In genomic region chr9:65574513-65575392, GRCm38 (mm10) we compare ENCODE assay signal across 13 mouse cellular contexts. TPM values are rescaled to one million over a fixed set of nuclear protein-coding genes. Genes with fewer than 3 reads are reported as not detected.
DNase-seq lines count a peak whose midpoint lies in the region; ATAC-seq and TF ChIP-seq lines count a peak whose summit lies in the region.
"Had no signal": no experiment of that assay in that cellular context is flagged by ENCODE, and none has a peak within 500 bp of the region (broad histone marks: within the 10 kb centered on the region; RNA-seq: fewer than 3 reads in every experiment).

No protein-coding gene starts in this region.

- H3K9me3 ChIP-seq in kidney, embryonic 15.5 days (replicated peaks), result no peaks in the 10 kb centered on the region
- no peaks in the 10 kb centered on the region for H3K9me3 ChIP-seq in MEL (replicated peaks; ENCODE audit: insufficient read depth, low read length)
- no peaks in the 10 kb centered on the region for H3K9me3 ChIP-seq in embryonic facial prominence, embryonic 14.5 days (ENCODE audit: control insufficient read depth, low read length)
- no peaks in the 10 kb centered on the region for H3K9me3 ChIP-seq in liver, postnatal 0 days (ENCODE audit: low read length)
- no peaks in the 10 kb centered on the region for H3K9me3 ChIP-seq in hindbrain, embryonic 16.5 days (ENCODE audit: control insufficient read depth, low read length)
- H3K9me3 ChIP-seq: midbrain, embryonic 13.5 days had no signal

- 80% methylated on average over 11 of the region's 11 CpGs for WGBS in kidney, embryonic 15.5 days
- 78% methylated on average over 11 of the region's 11 CpGs for WGBS in embryonic facial prominence, embryonic 14.5 days
- WGBS in liver, postnatal 0 days (ENCODE audit: insufficient replicate concordance), result 59% methylated on average over 11 of the region's 11 CpGs
- 86% methylated on average over 11 of the region's 11 CpGs for WGBS in hindbrain, embryonic 16.5 days

- no peak for TF ChIP-seq POLR2A in MEL (IDR thresholded peaks at IDR 0.05; ENCODE audit: control insufficient read depth in 1 of 2, insufficient read depth in 1 of 2, low read depth in 1 of 2, low read length in 2 of 2, poor library complexity in 1 of 2)

- H3K4me1 ChIP-seq in kidney, embryonic 15.5 days, result peaks cover 54% of the 10 kb centered on the region
- H3K4me1 ChIP-seq in MEL (ENCODE audit: control insufficient read depth in 1 of 2, insufficient read depth in 2 of 2, low read length in 2 of 2), result peaks cover 9 to 45% of the 10 kb centered on the region in 2 experiments
- H3K4me1 ChIP-seq in embryonic facial prominence, embryonic 14.5 days (ENCODE audit: control insufficient read depth, insufficient read depth, low read length), result peaks cover 25% of the 10 kb centered on the region
- peaks cover 38% of the 10 kb centered on the region for H3K4me1 ChIP-seq in liver, postnatal 0 days (ENCODE audit: insufficient read depth)
- peaks cover 22% of the 10 kb centered on the region for H3K4me1 ChIP-seq in hindbrain, embryonic 16.5 days (ENCODE audit: control insufficient read depth, insufficient read depth, low read depth, low read length)

- no peak for TF ChIP-seq CTCF in MEL (IDR thresholded peaks at IDR 0.05 in 2 of 3, conservative IDR thresholded peaks at IDR 0.05 in 1 of 3; ENCODE audit: control insufficient read depth in 1 of 3, insufficient read depth in 1 of 3, low read depth in 2 of 3, low read length in 3 of 3, poor library complexity in 1 of 3, severe bottlenecking in 1 of 3)
- no peak for TF ChIP-seq CTCF in liver, postnatal 0 days (IDR thresholded peaks at IDR 0.05; ENCODE audit: low read depth)

- TF ChIP-seq EP300 in MEL (IDR thresholded peaks at IDR 0.05; ENCODE audit: low read depth in 1 of 2, low read length in 2 of 2), result no peak
- peak; percentile 68; the same call in 1 of the 2 replicates for TF ChIP-seq EP300 in liver, postnatal 0 days (IDR thresholded peaks at IDR 0.05; ENCODE audit: low read depth)

- H3K9ac ChIP-seq in kidney, embryonic 15.5 days, result no peak overlapping the region
- H3K9ac ChIP-seq in MEL (ENCODE audit: control insufficient read depth, low read depth, low read length, poor library complexity, severe bottlenecking), result no peak overlapping the region
- H3K9ac ChIP-seq in embryonic facial prominence, embryonic 14.5 days (ENCODE audit: low read depth, low read length), result no peak overlapping the region
- H3K9ac ChIP-seq in liver, postnatal 0 days (replicated peaks), result peak overlapping the region; percentile 26
- no peak overlapping the region for H3K9ac ChIP-seq in hindbrain, embryonic 16.5 days (ENCODE audit: low read depth, low read length)
- H3K9ac ChIP-seq: midbrain, embryonic 13.5 days had no signal

- peaks cover 17% of the 10 kb centered on the region for H3K36me3 ChIP-seq in kidney, embryonic 15.5 days
- H3K36me3 ChIP-seq in MEL (ENCODE audit: control insufficient read depth in 1 of 2, insufficient read depth in 2 of 2, low read length in 2 of 2), result peaks cover 1 to 32% of the 10 kb centered on the region in 2 experiments; a peak in 3 of 4 replicates
- peaks cover 5% of the 10 kb centered on the region; the same call in 1 of the 2 replicates for H3K36me3 ChIP-seq in embryonic facial prominence, embryonic 14.5 days (ENCODE audit: control insufficient read depth, insufficient read depth, low read length)
- H3K36me3 ChIP-seq in liver, postnatal 0 days (replicated peaks; ENCODE audit: insufficient read depth, low read length), result peaks cover 41% of the 10 kb centered on the region
- H3K36me3 ChIP-seq in hindbrain, embryonic 16.5 days (ENCODE audit: control insufficient read depth, insufficient read depth, low read length), result no peaks in the 10 kb centered on the region
- H3K36me3 ChIP-seq: midbrain, embryonic 13.5 days had no signal

- H3K27ac ChIP-seq in kidney, embryonic 15.5 days, result peak overlapping the region; percentile 35; the same call in 1 of the 2 replicates
- H3K27ac ChIP-seq in MEL (ENCODE audit: control insufficient read depth, low read depth, low read length), result peak overlapping the region; percentile 44
- H3K27ac ChIP-seq in embryonic facial prominence, embryonic 14.5 days (replicated peaks; ENCODE audit: low read depth, low read length), result peak overlapping the region; percentile 28; the same call in 1 of the 2 replicates
- H3K27ac ChIP-seq in liver, postnatal 0 days (ENCODE audit: low read depth), result peak overlapping the region; percentile 79
- H3K27ac ChIP-seq in hindbrain, embryonic 16.5 days (ENCODE audit: low read depth, low read length), result no peak overlapping the region
- H3K27ac ChIP-seq: midbrain, embryonic 13.5 days had no signal

- H3K79me2 ChIP-seq in MEL (ENCODE audit: control insufficient read depth, insufficient read depth, low read length, poor library complexity), result peaks cover 14% of the 10 kb centered on the region

- no peak overlapping the region for H3K4me3 ChIP-seq in kidney, embryonic 15.5 days (replicated peaks)
- no peak overlapping the region for H3K4me3 ChIP-seq in MEL (ENCODE audit: control insufficient read depth in 1 of 2, insufficient read depth in 1 of 2, low read depth in 2 of 2, low read length in 2 of 2)
- H3K4me3 ChIP-seq in embryonic facial prominence, embryonic 14.5 days (ENCODE audit: low read depth, low read length), result no peak overlapping the region
- peak overlapping the region; percentile 15; the same call in 1 of the 2 replicates for H3K4me3 ChIP-seq in liver, postnatal 0 days (ENCODE audit: low read depth, low read length)
- no peak overlapping the region for H3K4me3 ChIP-seq in hindbrain, embryonic 16.5 days (ENCODE audit: low read length)
- H3K4me3 ChIP-seq: midbrain, embryonic 13.5 days had no signal

- no peaks in the 10 kb centered on the region for H3K27me3 ChIP-seq in kidney, embryonic 15.5 days
- no peaks in the 10 kb centered on the region for H3K27me3 ChIP-seq in MEL (ENCODE audit: control insufficient read depth in 1 of 2, insufficient read depth in 2 of 2, low read length in 2 of 2)
- H3K27me3 ChIP-seq in embryonic facial prominence, embryonic 14.5 days (replicated peaks; ENCODE audit: control insufficient read depth, insufficient read depth, low read length), result no peaks in the 10 kb centered on the region
- no peaks in the 10 kb centered on the region for H3K27me3 ChIP-seq in liver, postnatal 0 days (ENCODE audit: insufficient read depth, low read length)
- no peaks in the 10 kb centered on the region for H3K27me3 ChIP-seq in hindbrain, embryonic 16.5 days (replicated peaks; ENCODE audit: control insufficient read depth, insufficient read depth, low read length)
- H3K27me3 ChIP-seq: midbrain, embryonic 13.5 days had no signal

- ATAC-seq in kidney, embryonic 15.5 days (replicated peaks; ENCODE audit: low FRiP score), result peak; percentile 49
- ATAC-seq in embryonic facial prominence, embryonic 14.5 days (ENCODE audit: low read depth), result no peak
- ATAC-seq in liver, postnatal 0 days, result peak; percentile 62
- ATAC-seq in hindbrain, embryonic 16.5 days, result no peak
- ATAC-seq: midbrain, embryonic 13.5 days had no signal

- H3K4me2 ChIP-seq in kidney, embryonic 15.5 days, result no peak overlapping the region
- H3K4me2 ChIP-seq in embryonic facial prominence, embryonic 14.5 days (ENCODE audit: low read depth, low read length), result no peak overlapping the region
- H3K4me2 ChIP-seq in liver, postnatal 0 days (ENCODE audit: low read depth, low read length), result peak overlapping the region; percentile 82
- no peak overlapping the region for H3K4me2 ChIP-seq in hindbrain, embryonic 16.5 days (ENCODE audit: low read length)
- H3K4me2 ChIP-seq: midbrain, embryonic 13.5 days had no signal

- no peak for TF ChIP-seq RAD21 in MEL (IDR thresholded peaks at IDR 0.05; ENCODE audit: low read depth, low read length)

- no peak for DNase-seq in kidney, adult 11 months
- DNase-seq in MEL (ENCODE audit: low read depth, low spot score), result no peak
- DNase-seq in embryonic facial prominence, embryonic 14.5 days (ENCODE audit: low spot score), result no peak
- DNase-seq in liver, postnatal 0 days, result peak; percentile 50
- DNase-seq in frontal cortex, adult 2 months (ENCODE audit: extremely low spot score in 1 of 2, low spot score in 1 of 2), result no peak
- DNase-seq: adrenal gland, adult 2 months; cerebellum, adult 9-11 months; thymus, postnatal 25 days had no signal

RNA-seq across cellular contexts. Expression of gene Plekho2, which starts 5.1 kb away (rescaled TPM):
- 14.9 and 20.0 TPM in 2 replicates for polyA plus RNA-seq in kidney, embryonic 15.5 days (2015; fragmentation: Nextera tagmentation; extraction: Ambion mirVana)
- total RNA-seq in MEL (2012; rRNA removed), result 7.6 and 8.6 TPM in 2 replicates
- polyA plus RNA-seq in MEL (2012; ENCODE audit: insufficient read depth in 1 of 2, insufficient read length in 2 of 2, low read depth in 1 of 2, low replicate concordance in 2 of 2, missing spikeins in 1 of 2), result 10 to 100 TPM in 1 of 2 experiments, not detected in 1; 12.9 TPM
- polyA plus RNA-seq in embryonic facial prominence, embryonic 14.5 days (2014; fragmentation: Nextera tagmentation; extraction: Ambion mirVana), result 12.9 and 14.3 TPM in 2 replicates
- polyA plus RNA-seq in liver, postnatal 0 days (2015; fragmentation: Nextera tagmentation; extraction: Ambion mirVana), result 14.3 and 14.5 TPM in 2 replicates
- 17.0 and 17.9 TPM in 2 replicates for polyA plus RNA-seq in frontal cortex, adult 2 months (2012; rRNA removed)
- 7.1 and 8.0 TPM in 2 replicates for polyA plus RNA-seq in hindbrain, embryonic 16.5 days (2015; fragmentation: Nextera tagmentation; extraction: Ambion mirVana)

RNA-seq across cellular contexts. Expression of gene Pif1, which starts 12.2 kb away (rescaled TPM):
- polyA plus RNA-seq in kidney, embryonic 15.5 days (2015; fragmentation: Nextera tagmentation; extraction: Ambion mirVana), result 12.7 and 17.5 TPM in 2 replicates
- total RNA-seq in MEL (2012; rRNA removed), result 15.5 and 22.5 TPM in 2 replicates
- polyA plus RNA-seq in MEL (2012; ENCODE audit: insufficient read depth in 1 of 2, insufficient read length in 2 of 2, low read depth in 1 of 2, low replicate concordance in 2 of 2, missing spikeins in 1 of 2), result 10 to 100 TPM in 1 of 2 experiments, not detected in 1; 14.9 TPM
- polyA plus RNA-seq in embryonic facial prominence, embryonic 14.5 days (2014; fragmentation: Nextera tagmentation; extraction: Ambion mirVana), result 5.9 and 7.2 TPM in 2 replicates
- polyA plus RNA-seq in liver, postnatal 0 days (2015; fragmentation: Nextera tagmentation; extraction: Ambion mirVana), result 3.2 and 3.5 TPM in 2 replicates
- 0.24 and 0.36 TPM in 2 replicates for polyA plus RNA-seq in frontal cortex, adult 2 months (2012; rRNA removed)
- polyA plus RNA-seq in hindbrain, embryonic 16.5 days (2015; fragmentation: Nextera tagmentation; extraction: Ambion mirVana), result 3.2 and 4.3 TPM in 2 replicates
- total RNA-seq: neutrophil, adult 5-6 weeks had no signal

RNA-seq across cellular contexts. Expression of gene Rbpms2, which starts 54.7 kb away (rescaled TPM):
- 29.8 and 30.3 TPM in 2 replicates for polyA plus RNA-seq in kidney, embryonic 15.5 days (2015; fragmentation: Nextera tagmentation; extraction: Ambion mirVana)
- not detected in 2 replicates for total RNA-seq in MEL (2012; rRNA removed)
- under 1 TPM in 1 of 2 experiments, not detected in 1; 0.22 TPM for polyA plus RNA-seq in MEL (2012; ENCODE audit: insufficient read depth in 1 of 2, insufficient read length in 2 of 2, low read depth in 1 of 2, low replicate concordance in 2 of 2, missing spikeins in 1 of 2)
- 13.6 and 13.8 TPM in 2 replicates for polyA plus RNA-seq in embryonic facial prominence, embryonic 14.5 days (2014; fragmentation: Nextera tagmentation; extraction: Ambion mirVana)
- 23.5 and 26.1 TPM in 2 replicates for polyA plus RNA-seq in liver, postnatal 0 days (2015; fragmentation: Nextera tagmentation; extraction: Ambion mirVana)
- polyA plus RNA-seq in frontal cortex, adult 2 months (2012; rRNA removed), result 7.5 and 8.3 TPM in 2 replicates
- 4.6 and 4.7 TPM in 2 replicates for polyA plus RNA-seq in hindbrain, embryonic 16.5 days (2015; fragmentation: Nextera tagmentation; extraction: Ambion mirVana)

RNA-seq across cellular contexts. Expression of gene Ankdd1a, which starts 54.8 kb away (rescaled TPM):
- polyA plus RNA-seq in kidney, embryonic 15.5 days (2015; fragmentation: Nextera tagmentation; extraction: Ambion mirVana), result not detected in 2 replicates
- total RNA-seq in MEL (2012; rRNA removed), result not detected in 2 replicates
- polyA plus RNA-seq in MEL (2012; ENCODE audit: insufficient read depth in 1 of 2, insufficient read length in 2 of 2, low read depth in 1 of 2, low replicate concordance in 2 of 2, missing spikeins in 1 of 2), result under 1 TPM in 1 of 2 experiments, not detected in 1; 0.06 TPM
- polyA plus RNA-seq in embryonic facial prominence, embryonic 14.5 days (2014; fragmentation: Nextera tagmentation; extraction: Ambion mirVana), result not detected in 2 replicates
- polyA plus RNA-seq in liver, postnatal 0 days (2015; fragmentation: Nextera tagmentation; extraction: Ambion mirVana), result not detected in 2 replicates
- polyA plus RNA-seq in frontal cortex, adult 2 months (2012; rRNA removed), result 2.3 and 2.4 TPM in 2 replicates
- 1.1 and 1.2 TPM in 2 replicates for polyA plus RNA-seq in hindbrain, embryonic 16.5 days (2015; fragmentation: Nextera tagmentation; extraction: Ambion mirVana)
- total RNA-seq: hematopoietic stem cell, adult 5-6 weeks had no signal

Comparison
In these comparisons a context has a peak if more than half of its experiments do, and no peak if none do; other contexts are left out.
1. ATAC-seq: peak in kidney, embryonic 15.5 days (single experiment) and liver, postnatal 0 days (single experiment); none in embryonic facial prominence, embryonic 14.5 days (single experiment) and hindbrain, embryonic 16.5 days (single experiment).